Mouse (Mus musculus) heart, embryonic 13.5 days (tissue): ENCODE data around the gene Vav3. TPM values are rescaled to one million over a fixed set of nuclear protein-coding genes. Genes with fewer than 3 reads are reported as not detected.

ENCODE experiments used
- ATAC-seq: fragments of 200-750 bp; cut with Nextera tagmentation; 2 replicates; pipeline ENCODE4 v1.8.0; 2017; ENCODE audit warnings: moderate TSS enrichment; ENCODE audit not compliant: insufficient number of reproducible peaks, low FRiP score, low TSS enrichment; ENCODE audit errors: extremely low read depth
- H3K27ac ChIP-seq: fragments of 300-500 bp; sonication (generic); replicated peaks from 2 replicates; pipeline ENCODE4 v1.5.1; 2015; ENCODE audit warnings: moderate library complexity, mild to moderate bottlenecking, inconsistent platforms
- H3K27me3 ChIP-seq: fragments of 300-500 bp; sonication (generic); replicated peaks from 2 replicates; pipeline ENCODE4 v1.6.1; 2015; ENCODE audit warnings: mild to moderate bottlenecking, inconsistent platforms
- H3K36me3 ChIP-seq: fragments of 300-500 bp; sonication (generic); 2 replicates; pipeline ENCODE4 v1.6.1; 2015; ENCODE audit warnings: mild to moderate bottlenecking, inconsistent platforms
- H3K4me1 ChIP-seq: fragments of 300-500 bp; sonication (generic); 2 replicates; pipeline ENCODE4 v1.6.1; 2015; ENCODE audit warnings: inconsistent platforms
- H3K4me2 ChIP-seq: fragments of 300-500 bp; sonication (generic); 2 replicates; pipeline ENCODE4 v1.6.1; 2015; ENCODE audit warnings: inconsistent platforms, mild to moderate bottlenecking, moderate library complexity
- H3K4me3 ChIP-seq: fragments of 300-500 bp; sonication (generic); 2 replicates; pipeline ENCODE4 v1.5.1; 2015; ENCODE audit warnings: moderate library complexity, mild to moderate bottlenecking, inconsistent platforms
- H3K9ac ChIP-seq: fragments of 300-500 bp; sonication (generic); 2 replicates; pipeline ENCODE4 v1.6.1; 2015; ENCODE audit warnings: inconsistent platforms, mild to moderate bottlenecking, moderate library complexity
- H3K9me3 ChIP-seq: fragments of 300-500 bp; sonication (generic); 2 replicates; pipeline ENCODE4 v1.6.1; 2016; ENCODE audit warnings: inconsistent platforms
- WGBS: fragments of 180-500 bp; shearing (Covaris S2); methylation state at CpG from one replicate; pipeline ENCODE4 v1.1.7; 2015; ENCODE audit warnings: mixed read lengths; 5-methylcytosine and 5-hydroxymethylcytosine counted together
- polyA plus RNA-seq: library from polyadenylated mRNA; unstranded; fragments of >200 nt; fragmentation: Nextera tagmentation; extraction: Ambion mirVana; gene quantifications from 2 replicates; pipeline ENCODE4 v1.2.1, GENCODE M21; 2015

The Vav3 gene
- polyA plus RNA-seq, 1 experiment from 2014 or later: 7.5 TPM

- Histone ChIP-seq H3K4me2 (no peak overlapping the region), H3K4me1 (peaks cover 7% of the 10 kb centered on the region), H3K4me3 (no peak overlapping the region), H3K9me3 (no peaks in the 10 kb centered on the region), H3K27ac (no peak overlapping the region), H3K27me3 (no peaks in the 10 kb centered on the region), H3K9ac (no peak overlapping the region), H3K36me3 (no peaks in the 10 kb centered on the region)
- WGBS: 61% methylated on average over 3 of the region's 3 CpGs
- no peak for ATAC-seq
Measured at GRCm38 (mm10) chr3:109596084-109596483, 255.6 kb downstream of the Vav3 start.

GRCm38 (mm10) chr3:109600699-109601451, 260.4 kb downstream of the Vav3 start:
- no peaks in the 10 kb centered on the region for H3K36me3 ChIP-seq
- no peaks in the 10 kb centered on the region for H3K27me3 ChIP-seq
- H3K9me3 ChIP-seq: no peaks in the 10 kb centered on the region
- WGBS: 63% methylated on average over 4 of the region's 4 CpGs
- H3K4me2 ChIP-seq: no peak overlapping the region
- no peak overlapping the region for H3K4me3 ChIP-seq
- H3K4me1 ChIP-seq: no peaks in the 10 kb centered on the region
- ATAC-seq: no peak
- H3K9ac ChIP-seq: no peak overlapping the region
- no peak overlapping the region for H3K27ac ChIP-seq

DNA sequence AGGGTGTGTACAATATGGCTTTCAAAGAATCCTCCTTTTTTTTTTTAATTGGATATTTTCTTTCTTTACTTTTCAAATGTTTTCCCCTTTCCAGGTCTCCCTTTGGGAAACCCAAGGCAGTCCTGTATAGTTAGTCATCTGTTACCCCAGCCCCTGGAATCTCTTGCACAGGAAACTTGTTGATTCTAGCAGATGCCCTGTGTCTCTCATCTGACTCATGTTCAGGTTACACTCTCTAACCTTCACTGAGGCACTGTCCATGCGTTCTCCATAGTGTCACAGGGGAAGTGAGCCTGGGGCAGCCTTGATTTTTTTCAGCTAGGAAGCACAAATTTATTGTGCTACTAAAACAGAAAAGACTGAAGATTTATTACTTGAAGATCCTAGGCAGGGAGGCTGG, 262.3 kb downstream of the Vav3 start:
- H3K27ac ChIP-seq: no peak overlapping the region
- WGBS: 58% methylated on average over 1 of the region's 1 CpGs
- H3K9me3 ChIP-seq: no peaks in the 10 kb centered on the region
- no peak for ATAC-seq
- H3K9ac ChIP-seq: no peak overlapping the region
- H3K4me2 ChIP-seq: no peak overlapping the region
- H3K4me1 ChIP-seq: no peaks in the 10 kb centered on the region
- H3K36me3 ChIP-seq: no peaks in the 10 kb centered on the region
- H3K27me3 ChIP-seq: no peaks in the 10 kb centered on the region
- no peak overlapping the region for H3K4me3 ChIP-seq

DNA sequence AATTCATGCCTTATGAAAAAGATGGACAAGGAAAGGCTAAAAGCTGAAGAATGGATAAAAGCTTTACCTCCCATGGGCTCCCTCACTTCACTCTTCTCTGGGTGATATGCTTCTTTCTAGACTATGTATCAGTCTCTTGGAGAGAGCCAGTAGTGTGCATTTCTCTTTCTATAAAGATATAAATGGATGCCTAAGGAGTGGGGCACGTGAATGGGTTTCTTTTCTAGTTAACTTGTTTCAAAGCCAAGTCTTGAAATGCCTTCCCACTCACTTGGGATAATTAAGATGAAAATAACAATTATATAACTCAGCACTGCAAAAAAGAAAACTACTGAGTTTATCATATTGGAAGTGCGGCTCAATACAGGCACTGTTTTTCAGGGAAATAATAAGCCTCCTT, 265.7 kb downstream of the Vav3 start:
- Histone ChIP-seq H3K27ac (no peak overlapping the region), H3K4me3 (no peak overlapping the region), H3K9ac (no peak overlapping the region), H3K4me1 (no peaks in the 10 kb centered on the region), H3K4me2 (no peak overlapping the region), H3K27me3 (no peaks in the 10 kb centered on the region), H3K36me3 (no peaks in the 10 kb centered on the region), H3K9me3 (no peaks in the 10 kb centered on the region)
- no peak for ATAC-seq
- WGBS: 79% methylated on average over 2 of the region's 2 CpGs

DNA sequence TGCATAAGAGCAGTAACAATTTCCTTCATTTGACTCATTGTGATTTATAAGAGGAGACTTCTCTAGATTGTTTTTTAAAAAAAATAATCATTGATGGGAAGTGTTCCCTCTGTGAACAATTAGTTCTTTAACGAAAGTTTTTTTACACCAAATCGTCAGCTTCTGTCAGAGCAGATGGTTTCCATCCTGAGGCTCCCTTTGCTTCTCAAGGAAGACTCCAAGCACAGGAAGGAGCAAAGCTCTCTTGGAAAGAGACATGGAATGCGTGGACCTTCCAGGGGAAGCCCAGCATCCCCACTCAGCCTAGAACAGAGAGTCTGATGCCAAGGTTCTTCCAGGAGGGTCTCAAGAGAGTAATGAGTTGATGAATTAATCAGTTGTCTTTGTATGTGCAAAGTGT, 281.3 kb downstream of the Vav3 start:
- H3K27ac ChIP-seq: no peak overlapping the region
- peaks cover 4% of the 10 kb centered on the region; the same call in 1 of the 2 replicates for H3K4me1 ChIP-seq
- no peaks in the 10 kb centered on the region for H3K36me3 ChIP-seq
- H3K4me2 ChIP-seq: no peak overlapping the region
- WGBS: 41% methylated on average over 3 of the region's 3 CpGs
- no peak for ATAC-seq
- no peaks in the 10 kb centered on the region for H3K27me3 ChIP-seq
- no peaks in the 10 kb centered on the region for H3K9me3 ChIP-seq
- no peak overlapping the region for H3K4me3 ChIP-seq
- no peak overlapping the region for H3K9ac ChIP-seq

- H3K27ac ChIP-seq: no peak overlapping the region
- H3K36me3 ChIP-seq: no peaks in the 10 kb centered on the region
- H3K27me3 ChIP-seq: no peaks in the 10 kb centered on the region
- peaks cover 4% of the 10 kb centered on the region; the same call in 1 of the 2 replicates for H3K4me1 ChIP-seq
- 72% methylated on average over 1 of the region's 1 CpGs for WGBS
- no peaks in the 10 kb centered on the region for H3K9me3 ChIP-seq
- H3K4me3 ChIP-seq: no peak overlapping the region
- no peak overlapping the region for H3K9ac ChIP-seq
- ATAC-seq: no peak; the same call in 1 of the 2 replicates
- no peak overlapping the region for H3K4me2 ChIP-seq
Measured at GRCm38 (mm10) chr3:109622361-109622760, 281.9 kb downstream of the Vav3 start.

DNA sequence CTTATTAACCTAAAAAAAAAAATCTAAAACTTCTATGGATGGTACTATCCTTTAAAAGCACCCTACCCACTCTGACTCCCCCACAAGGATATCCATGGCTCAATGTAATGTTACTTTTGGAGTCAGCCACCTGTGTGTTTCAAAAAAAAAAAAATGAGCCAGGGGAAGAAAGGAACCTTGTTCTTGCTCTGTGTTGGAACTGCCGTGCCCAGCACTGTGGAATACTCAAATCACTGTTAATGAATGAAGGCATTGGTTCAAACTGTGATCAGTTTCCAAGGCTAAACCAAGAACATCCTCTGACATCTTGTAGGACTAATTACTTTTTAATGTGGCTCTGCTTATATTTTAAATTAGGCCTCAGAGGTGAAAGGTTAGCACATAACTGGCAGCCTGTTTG, 282.4 kb downstream of the Vav3 start:
- WGBS: 70% methylated on average over 1 of the region's 1 CpGs

GRCm38 (mm10) chr3:109623770-109624169, 283.3 kb downstream of the Vav3 start:
- H3K9ac ChIP-seq: no peak overlapping the region
- no peak overlapping the region for H3K4me2 ChIP-seq
- no peak overlapping the region for H3K4me3 ChIP-seq
- no peaks in the 10 kb centered on the region for H3K9me3 ChIP-seq
- H3K36me3 ChIP-seq: no peaks in the 10 kb centered on the region
- no peak overlapping the region for H3K27ac ChIP-seq
- ATAC-seq: no peak
- no peaks in the 10 kb centered on the region for H3K27me3 ChIP-seq
- peaks cover 4% of the 10 kb centered on the region; the same call in 1 of the 2 replicates for H3K4me1 ChIP-seq
- WGBS: 53% methylated on average over 2 of the region's 2 CpGs

More for the DNA sequence above, 282.4 kb downstream of the Vav3 start:
- H3K36me3 ChIP-seq: no peaks in the 10 kb centered on the region
- H3K9ac ChIP-seq: no peak overlapping the region
- H3K27ac ChIP-seq: no peak overlapping the region
- H3K4me3 ChIP-seq: no peak overlapping the region
- H3K4me2 ChIP-seq: no peak overlapping the region
- no peaks in the 10 kb centered on the region for H3K9me3 ChIP-seq
- ATAC-seq: no peak
- peaks cover 4% of the 10 kb centered on the region; the same call in 1 of the 2 replicates for H3K4me1 ChIP-seq
- no peaks in the 10 kb centered on the region for H3K27me3 ChIP-seq

DNA sequence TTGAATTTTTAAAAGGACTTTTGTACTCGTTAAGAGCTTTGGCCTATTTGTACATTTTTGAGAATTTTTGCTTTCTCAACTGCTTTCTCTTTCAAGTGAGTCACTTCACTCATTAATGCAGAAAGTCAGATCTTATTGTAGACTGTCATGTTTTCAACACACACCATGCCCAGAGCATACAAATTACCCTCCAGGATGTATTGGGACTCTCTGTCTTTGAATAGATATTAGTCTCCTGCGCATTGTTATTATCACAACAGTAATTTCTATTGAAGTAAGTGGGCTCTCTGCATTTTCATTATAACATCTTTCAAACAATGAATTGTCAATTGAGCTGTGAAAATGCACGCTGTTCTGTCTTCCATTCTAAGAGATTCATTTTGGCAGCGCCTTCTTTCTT, 295.6 kb downstream of the Vav3 start:
- Histone ChIP-seq H3K27me3 (no peaks in the 10 kb centered on the region), H3K4me1 (no peaks in the 10 kb centered on the region), H3K9ac (no peak overlapping the region), H3K4me3 (no peak overlapping the region), H3K27ac (no peak overlapping the region), H3K36me3 (no peaks in the 10 kb centered on the region), H3K9me3 (no peaks in the 10 kb centered on the region), H3K4me2 (no peak overlapping the region)
- 84% methylated on average over 4 of the region's 4 CpGs for WGBS
- no peak for ATAC-seq

DNA sequence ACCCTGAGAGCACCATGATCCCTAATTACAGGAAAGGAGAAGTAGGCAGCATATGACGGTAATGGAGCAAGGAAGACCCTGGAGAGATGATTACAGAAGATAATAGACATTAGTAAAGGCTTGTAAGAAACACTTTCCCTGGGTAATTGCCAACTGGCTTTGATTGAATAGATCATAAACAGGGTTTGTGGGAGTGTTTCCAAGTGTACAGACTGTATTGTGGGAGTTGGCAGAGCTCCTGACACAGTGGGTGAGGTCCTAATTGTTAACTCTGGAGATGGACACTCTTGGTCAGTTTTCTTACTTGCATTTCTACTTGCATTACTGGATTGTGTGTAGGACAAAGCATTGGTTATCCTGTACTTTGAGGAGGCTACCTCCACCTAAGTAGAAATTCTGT, 298.9 kb downstream of the Vav3 start:
- H3K9ac ChIP-seq: no peak overlapping the region
- no peaks in the 10 kb centered on the region for H3K4me1 ChIP-seq
- no peak for ATAC-seq
- no peaks in the 10 kb centered on the region for H3K36me3 ChIP-seq
- no peak overlapping the region for H3K4me2 ChIP-seq
- H3K4me3 ChIP-seq: no peak overlapping the region
- 62% methylated on average over 1 of the region's 1 CpGs for WGBS
- H3K9me3 ChIP-seq: no peaks in the 10 kb centered on the region
- H3K27me3 ChIP-seq: no peaks in the 10 kb centered on the region
- H3K27ac ChIP-seq: no peak overlapping the region

DNA sequence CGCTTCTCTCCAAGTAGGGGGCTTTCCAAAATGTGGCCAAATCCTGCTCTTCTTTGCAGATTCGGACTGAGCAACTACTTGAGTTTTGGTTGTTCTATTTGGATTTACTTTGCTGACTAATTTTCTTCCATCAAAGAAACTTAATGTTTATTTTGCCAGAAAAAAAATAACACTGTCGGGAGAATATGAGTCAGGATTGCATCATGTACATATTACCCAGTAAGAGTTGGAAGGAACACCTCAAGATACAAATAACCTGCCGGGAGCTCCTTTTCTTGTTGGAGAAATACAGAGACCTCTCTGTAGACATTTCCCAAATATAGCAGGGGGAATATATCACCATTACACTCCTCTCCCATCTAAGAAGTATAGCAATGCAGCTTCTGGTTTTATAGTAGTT, 300.3 kb downstream of the Vav3 start:
- no peak overlapping the region for H3K9ac ChIP-seq
- no peak overlapping the region for H3K27ac ChIP-seq
- no peaks in the 10 kb centered on the region for H3K27me3 ChIP-seq
- ATAC-seq: no peak
- H3K36me3 ChIP-seq: no peaks in the 10 kb centered on the region
- WGBS: 79% methylated on average over 4 of the region's 4 CpGs
- H3K9me3 ChIP-seq: no peaks in the 10 kb centered on the region
- H3K4me2 ChIP-seq: no peak overlapping the region
- no peak overlapping the region for H3K4me3 ChIP-seq
- no peaks in the 10 kb centered on the region for H3K4me1 ChIP-seq

DNA sequence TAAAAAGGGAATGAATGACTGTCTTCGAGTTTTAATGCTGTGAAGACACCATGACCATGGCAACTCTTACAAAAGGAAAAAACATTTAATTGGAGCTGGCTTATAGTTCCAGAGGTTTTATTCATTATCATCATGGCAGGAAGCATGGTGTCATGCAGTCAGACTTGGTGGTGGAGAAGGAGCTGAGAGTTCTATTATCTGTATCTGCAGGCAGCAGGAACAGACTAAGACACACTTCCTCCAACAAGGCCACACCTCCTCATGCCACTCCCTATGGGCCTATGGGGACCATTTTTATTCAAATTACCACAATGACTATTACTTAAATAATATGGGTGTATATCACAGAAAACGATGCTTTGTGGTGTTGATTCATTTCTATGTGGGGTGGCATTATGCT, 307.8 kb downstream of the Vav3 start:
- Histone ChIP-seq H3K36me3 (no peaks in the 10 kb centered on the region), H3K9ac (no peak overlapping the region), H3K4me3 (no peak overlapping the region), H3K27ac (no peak overlapping the region), H3K9me3 (no peaks in the 10 kb centered on the region), H3K27me3 (no peaks in the 10 kb centered on the region), H3K4me1 (no peaks in the 10 kb centered on the region), H3K4me2 (no peak overlapping the region)
- ATAC-seq: no peak
- 78% methylated on average over 2 of the region's 2 CpGs for WGBS
